In genomic region chr1:119234449-119234848, GRCm38 (mm10) we compare ENCODE assay signal across 12 mouse cellular contexts.
DNase-seq lines count a peak whose midpoint lies in the region; ATAC-seq and TF ChIP-seq lines count a peak whose summit lies in the region.
"Had no signal": no experiment of that assay in that cellular context is flagged by ENCODE, and none has a peak within 500 bp of the region (broad histone marks: within the 10 kb centered on the region; RNA-seq: fewer than 3 reads in every experiment).

No protein-coding gene starts in this region.

- peaks cover 7% of the 10 kb centered on the region; the same call in 1 of the 2 replicates for H3K4me1 ChIP-seq in kidney, embryonic 16.5 days (ENCODE audit: insufficient read depth, low read length)
- H3K4me1 ChIP-seq in lung, embryonic 16.5 days (replicated peaks; ENCODE audit: control insufficient read depth, insufficient read depth, low read length), result no peaks in the 10 kb centered on the region
- H3K4me1 ChIP-seq in forebrain, embryonic 13.5 days, result no peaks in the 10 kb centered on the region
- H3K4me1 ChIP-seq in forebrain, postnatal 0 days (ENCODE audit: insufficient read depth), result no peaks in the 10 kb centered on the region
- H3K4me1 ChIP-seq: limb, embryonic 12.5 days; midbrain, embryonic 13.5 days had no signal

- no peaks in the 10 kb centered on the region for H3K36me3 ChIP-seq in kidney, embryonic 16.5 days (ENCODE audit: insufficient read depth, low read length)
- H3K36me3 ChIP-seq in lung, embryonic 16.5 days (ENCODE audit: control insufficient read depth, insufficient read depth, low read length), result no peaks in the 10 kb centered on the region
- H3K36me3 ChIP-seq in forebrain, embryonic 13.5 days (ENCODE audit: poor library complexity, severe bottlenecking), result no peaks in the 10 kb centered on the region
- H3K36me3 ChIP-seq in forebrain, postnatal 0 days (ENCODE audit: insufficient read depth), result no peaks in the 10 kb centered on the region
- H3K36me3 ChIP-seq: heart, embryonic 15.5 days; limb, embryonic 12.5 days; midbrain, embryonic 13.5 days had no signal

- DNase-seq in kidney, adult 11 months, result peak; percentile 76
- DNase-seq in adrenal gland, adult 2 months, result peak; percentile 78
- peak; percentile 51 to 64 for DNase-seq in heart, postnatal 10 days
- no peak for DNase-seq in thymus, postnatal 25 days
- no peak for DNase-seq in forebrain, postnatal 0 days

- intact Hi-C loops in heart, postnatal 10 days (cut with DNase I), result no loop called here

- no peak overlapping the region for H3K9ac ChIP-seq in kidney, embryonic 16.5 days (replicated peaks; ENCODE audit: low read length)
- H3K9ac ChIP-seq in lung, embryonic 16.5 days (ENCODE audit: low read length), result no peak overlapping the region
- no peak overlapping the region for H3K9ac ChIP-seq in forebrain, embryonic 13.5 days
- H3K9ac ChIP-seq in forebrain, postnatal 0 days, result no peak overlapping the region
- H3K9ac ChIP-seq: heart, embryonic 15.5 days; limb, embryonic 12.5 days; midbrain, embryonic 13.5 days had no signal

- H3K4me3 ChIP-seq in kidney, embryonic 16.5 days (ENCODE audit: low read length), result no peak overlapping the region
- no peak overlapping the region for H3K4me3 ChIP-seq in lung, embryonic 16.5 days (ENCODE audit: low read length)
- H3K4me3 ChIP-seq in forebrain, embryonic 13.5 days, result no peak overlapping the region
- H3K4me3 ChIP-seq in forebrain, postnatal 0 days (ENCODE audit: low read depth, low read length), result no peak overlapping the region
- H3K4me3 ChIP-seq: heart, embryonic 15.5 days; limb, embryonic 12.5 days; midbrain, embryonic 13.5 days had no signal

- 54% methylated on average over 9 of the region's 9 CpGs for WGBS in kidney, embryonic 16.5 days
- 48% methylated on average over 9 of the region's 9 CpGs for WGBS in lung, embryonic 16.5 days
- 86% methylated on average over 9 of the region's 9 CpGs for WGBS in forebrain, embryonic 13.5 days
- WGBS in forebrain, postnatal 0 days, result 77% methylated on average over 9 of the region's 9 CpGs

- H3K4me2 ChIP-seq in kidney, embryonic 16.5 days (replicated peaks; ENCODE audit: low read depth, low read length), result no peak overlapping the region
- H3K4me2 ChIP-seq in lung, embryonic 16.5 days (ENCODE audit: low read depth, low read length), result no peak overlapping the region
- no peak overlapping the region for H3K4me2 ChIP-seq in forebrain, embryonic 13.5 days
- H3K4me2 ChIP-seq in forebrain, postnatal 0 days (ENCODE audit: low read depth), result no peak overlapping the region
- H3K4me2 ChIP-seq: heart, embryonic 15.5 days; limb, embryonic 12.5 days; midbrain, embryonic 13.5 days had no signal

- H3K27me3 ChIP-seq in kidney, embryonic 16.5 days (ENCODE audit: insufficient read depth, low read length), result no peaks in the 10 kb centered on the region
- H3K27me3 ChIP-seq in lung, embryonic 16.5 days (ENCODE audit: control insufficient read depth, insufficient read depth, low read depth, low read length), result no peaks in the 10 kb centered on the region
- no peaks in the 10 kb centered on the region for H3K27me3 ChIP-seq in forebrain, embryonic 13.5 days
- no peaks in the 10 kb centered on the region for H3K27me3 ChIP-seq in forebrain, postnatal 0 days (ENCODE audit: insufficient read depth, low read length)
- H3K27me3 ChIP-seq: heart, embryonic 15.5 days; limb, embryonic 12.5 days; midbrain, embryonic 13.5 days; Patski had no signal

- peaks cover 5% of the 10 kb centered on the region; the same call in 1 of the 2 replicates for H3K9me3 ChIP-seq in kidney, embryonic 16.5 days (ENCODE audit: low read length)
- H3K9me3 ChIP-seq in lung, embryonic 16.5 days (ENCODE audit: control insufficient read depth, low read length), result no peaks in the 10 kb centered on the region
- H3K9me3 ChIP-seq in forebrain, embryonic 13.5 days (replicated peaks), result 0 out of 2 replicates have a peak, but pooled peaks cover 7% of the 10 kb centered on the region
- no peaks in the 10 kb centered on the region for H3K9me3 ChIP-seq in forebrain, postnatal 0 days (ENCODE audit: low read length)
- H3K9me3 ChIP-seq: heart, embryonic 15.5 days; limb, embryonic 12.5 days; midbrain, embryonic 13.5 days had no signal

- no peak; the same call in 1 of the 2 replicates for ATAC-seq in kidney, embryonic 16.5 days (ENCODE audit: low FRiP score, low TSS enrichment)
- ATAC-seq in lung, embryonic 16.5 days (ENCODE audit: low read depth), result peak; percentile 36; the same call in 1 of the 2 replicates
- ATAC-seq in forebrain, embryonic 13.5 days, result no peak
- no peak for ATAC-seq in forebrain, postnatal 0 days
- ATAC-seq: midbrain, embryonic 13.5 days; Patski had no signal

- no peak for TF ChIP-seq CTCF in forebrain, postnatal 0 days (IDR thresholded peaks at IDR 0.05; ENCODE audit: low read depth)

- no peak overlapping the region for H3K27ac ChIP-seq in kidney, embryonic 16.5 days (ENCODE audit: low read length)
- no peak overlapping the region for H3K27ac ChIP-seq in lung, embryonic 16.5 days (ENCODE audit: low read length)
- no peak overlapping the region for H3K27ac ChIP-seq in forebrain, embryonic 13.5 days
- no peak overlapping the region for H3K27ac ChIP-seq in forebrain, postnatal 0 days (ENCODE audit: low read depth, low read length)
- H3K27ac ChIP-seq: heart, embryonic 15.5 days; limb, embryonic 12.5 days; midbrain, embryonic 13.5 days had no signal

Comparison
In these comparisons a context has a peak if more than half of its experiments do, and no peak if none do; other contexts are left out.
1. DNase-seq: peak in kidney, adult 11 months (single experiment), adrenal gland, adult 2 months (single experiment) and heart, postnatal 10 days (2 of 2); none in thymus, postnatal 25 days (single experiment) and forebrain, postnatal 0 days (single experiment).